Mouse (Mus musculus) heart, embryonic 13.5 days (tissue): ENCODE data around the gene Tpx2. TPM values are rescaled to one million over a fixed set of nuclear protein-coding genes. Genes with fewer than 3 reads are reported as not detected.

ENCODE experiments used
- ATAC-seq: fragments of 200-750 bp; cut with Nextera tagmentation; 2 replicates; pipeline ENCODE4 v1.8.0; 2017; ENCODE audit warnings: moderate TSS enrichment; ENCODE audit not compliant: insufficient number of reproducible peaks, low FRiP score, low TSS enrichment; ENCODE audit errors: extremely low read depth
- H3K27ac ChIP-seq: fragments of 300-500 bp; sonication (generic); replicated peaks from 2 replicates; pipeline ENCODE4 v1.5.1; 2015; ENCODE audit warnings: moderate library complexity, mild to moderate bottlenecking, inconsistent platforms
- H3K27me3 ChIP-seq: fragments of 300-500 bp; sonication (generic); replicated peaks from 2 replicates; pipeline ENCODE4 v1.6.1; 2015; ENCODE audit warnings: mild to moderate bottlenecking, inconsistent platforms
- H3K36me3 ChIP-seq: fragments of 300-500 bp; sonication (generic); 2 replicates; pipeline ENCODE4 v1.6.1; 2015; ENCODE audit warnings: mild to moderate bottlenecking, inconsistent platforms
- H3K4me1 ChIP-seq: fragments of 300-500 bp; sonication (generic); 2 replicates; pipeline ENCODE4 v1.6.1; 2015; ENCODE audit warnings: inconsistent platforms
- H3K4me2 ChIP-seq: fragments of 300-500 bp; sonication (generic); 2 replicates; pipeline ENCODE4 v1.6.1; 2015; ENCODE audit warnings: inconsistent platforms, mild to moderate bottlenecking, moderate library complexity
- H3K4me3 ChIP-seq: fragments of 300-500 bp; sonication (generic); 2 replicates; pipeline ENCODE4 v1.5.1; 2015; ENCODE audit warnings: moderate library complexity, mild to moderate bottlenecking, inconsistent platforms
- H3K9ac ChIP-seq: fragments of 300-500 bp; sonication (generic); 2 replicates; pipeline ENCODE4 v1.6.1; 2015; ENCODE audit warnings: inconsistent platforms, mild to moderate bottlenecking, moderate library complexity
- H3K9me3 ChIP-seq: fragments of 300-500 bp; sonication (generic); 2 replicates; pipeline ENCODE4 v1.6.1; 2016; ENCODE audit warnings: inconsistent platforms
- WGBS: fragments of 180-500 bp; shearing (Covaris S2); methylation state at CpG from one replicate; pipeline ENCODE4 v1.1.7; 2015; ENCODE audit warnings: mixed read lengths; 5-methylcytosine and 5-hydroxymethylcytosine counted together
- polyA plus RNA-seq: library from polyadenylated mRNA; unstranded; fragments of >200 nt; fragmentation: Nextera tagmentation; extraction: Ambion mirVana; gene quantifications from 2 replicates; pipeline ENCODE4 v1.2.1, GENCODE M21; 2015

The Tpx2 gene
- polyA plus RNA-seq, 1 experiment from 2014 or later, result 55.5 TPM

GRCm38 (mm10) chr2:152811336-152812165, 36.2 kb upstream of the Tpx2 start:
- H3K4me2 ChIP-seq, result peak overlapping the region; percentile 10
- H3K9ac ChIP-seq, result peak overlapping the region; percentile 47
- peak; percentile 78 for ATAC-seq
- peak overlapping the region; percentile 61 for H3K27ac ChIP-seq
- H3K9me3 ChIP-seq, result no peaks in the 10 kb centered on the region
- 46% methylated on average over 3 of the region's 3 CpGs for whole genome bisulfite sequencing
- H3K4me3 ChIP-seq, result no peak overlapping the region
- no peaks in the 10 kb centered on the region; the same call in 1 of the 2 replicates for H3K36me3 ChIP-seq
- no peaks in the 10 kb centered on the region for H3K27me3 ChIP-seq
- H3K4me1 ChIP-seq, result peaks cover 80% of the 10 kb centered on the region

GRCm38 (mm10) chr2:152813232-152813631, 34.5 kb upstream of the Tpx2 start:
- no peak for ATAC-seq
- 84% methylated on average over 1 of the region's 1 CpGs for WGBS
- Histone ChIP-seq H3K9me3 (no peaks in the 10 kb centered on the region), H3K9ac (no peak overlapping the region), H3K27me3 (no peaks in the 10 kb centered on the region), H3K36me3 (no peaks in the 10 kb centered on the region; the same call in 1 of the 2 replicates), H3K4me2 (peak overlapping the region; percentile 21; the same call in 1 of the 2 replicates), H3K4me3 (no peak overlapping the region), H3K27ac (peak overlapping the region; percentile 69; the same call in 1 of the 2 replicates), H3K4me1 (peaks cover 89% of the 10 kb centered on the region)

GRCm38 (mm10) chr2:152814213-152814874, 33.4 kb upstream of the Tpx2 start:
- H3K4me2 ChIP-seq, result peak overlapping the region; percentile 21; the same call in 1 of the 2 replicates
- 50% methylated on average over 6 of the region's 6 CpGs for WGBS
- ATAC-seq, result no peak; the same call in 1 of the 2 replicates
- H3K9me3 ChIP-seq, result no peaks in the 10 kb centered on the region
- no peak overlapping the region; the same call in 1 of the 2 replicates for H3K9ac ChIP-seq
- H3K4me3 ChIP-seq, result no peak overlapping the region
- H3K27me3 ChIP-seq, result no peaks in the 10 kb centered on the region
- peaks cover 93% of the 10 kb centered on the region for H3K4me1 ChIP-seq
- H3K36me3 ChIP-seq, result peaks cover 8% of the 10 kb centered on the region
- H3K27ac ChIP-seq, result peak overlapping the region; percentile 69

GRCm38 (mm10) chr2:152815879-152816656, 31.7 kb upstream of the Tpx2 start:
- H3K4me3 ChIP-seq, result no peak overlapping the region
- H3K27ac ChIP-seq, result peak overlapping the region; percentile 86
- no peaks in the 10 kb centered on the region for H3K27me3 ChIP-seq
- H3K9ac ChIP-seq, result peak overlapping the region; percentile 38; the same call in 1 of the 2 replicates
- peak overlapping the region; percentile 51 for H3K4me2 ChIP-seq
- peaks cover 12% of the 10 kb centered on the region for H3K36me3 ChIP-seq
- ATAC-seq, result no peak
- peaks cover 94% of the 10 kb centered on the region for H3K4me1 ChIP-seq
- no peaks in the 10 kb centered on the region for H3K9me3 ChIP-seq
- 64% methylated on average over 7 of the region's 7 CpGs for WGBS

- Histone ChIP-seq H3K36me3 (peaks cover 12% of the 10 kb centered on the region), H3K27ac (peak overlapping the region; percentile 86), H3K9ac (peak overlapping the region; percentile 38; the same call in 1 of the 2 replicates), H3K4me1 (peaks cover 94% of the 10 kb centered on the region), H3K4me3 (no peak overlapping the region), H3K27me3 (no peaks in the 10 kb centered on the region), H3K4me2 (peak overlapping the region; percentile 51), H3K9me3 (no peaks in the 10 kb centered on the region)
- 75% methylated on average over 3 of the region's 3 CpGs for WGBS
- ATAC-seq, result no peak
These were observed 31.0 kb upstream of the Tpx2 start for GRCm38 (mm10) chr2:152816657-152817348.

- no peaks in the 10 kb centered on the region for H3K27me3 ChIP-seq
- peak overlapping the region; percentile 86 for H3K27ac ChIP-seq
- WGBS, result 10% methylated on average over 6 of the region's 6 CpGs
- ATAC-seq, result peak; percentile 39; the same call in 1 of the 2 replicates
- peaks cover 96% of the 10 kb centered on the region for H3K4me1 ChIP-seq
- H3K9me3 ChIP-seq, result no peaks in the 10 kb centered on the region
- peak overlapping the region; percentile 17 for H3K4me3 ChIP-seq
- peaks cover 12% of the 10 kb centered on the region for H3K36me3 ChIP-seq
- peak overlapping the region; percentile 55 for H3K9ac ChIP-seq
- H3K4me2 ChIP-seq, result peak overlapping the region; percentile 51
These were observed 30.0 kb upstream of the Tpx2 start for GRCm38 (mm10) chr2:152817596-152818291.

- peaks cover 12% of the 10 kb centered on the region for H3K36me3 ChIP-seq
- no peak overlapping the region; the same call in 1 of the 2 replicates for H3K4me3 ChIP-seq
- H3K27ac ChIP-seq, result peak overlapping the region; percentile 86
- peaks cover 94% of the 10 kb centered on the region for H3K4me1 ChIP-seq
- H3K27me3 ChIP-seq, result no peaks in the 10 kb centered on the region
- peak overlapping the region; percentile 55 for H3K9ac ChIP-seq
- WGBS, result 87% methylated on average over 5 of the region's 5 CpGs
- ATAC-seq, result no peak
- peak overlapping the region; percentile 51 for H3K4me2 ChIP-seq
- no peaks in the 10 kb centered on the region for H3K9me3 ChIP-seq
These were observed 29.1 kb upstream of the Tpx2 start for GRCm38 (mm10) chr2:152818679-152819078.

- Histone ChIP-seq H3K4me3 (no peak overlapping the region), H3K9me3 (no peaks in the 10 kb centered on the region), H3K9ac (peak overlapping the region; percentile 66; the same call in 1 of the 2 replicates), H3K27ac (peak overlapping the region; percentile 86), H3K4me2 (peak overlapping the region; percentile 51), H3K36me3 (peaks cover 15% of the 10 kb centered on the region), H3K4me1 (peaks cover 93% of the 10 kb centered on the region), H3K27me3 (no peaks in the 10 kb centered on the region)
- ATAC-seq, result no peak
- 95% methylated on average over 3 of the region's 3 CpGs for WGBS
These were observed 28.6 kb upstream of the Tpx2 start for GRCm38 (mm10) chr2:152819097-152819624.

GRCm38 (mm10) chr2:152819926-152820325, 27.8 kb upstream of the Tpx2 start:
- no peaks in the 10 kb centered on the region for H3K9me3 ChIP-seq
- H3K4me1 ChIP-seq, result peaks cover 94% of the 10 kb centered on the region
- H3K27ac ChIP-seq, result peak overlapping the region; percentile 86
- WGBS, result 44% methylated on average over 4 of the region's 4 CpGs
- H3K4me2 ChIP-seq, result peak overlapping the region; percentile 51
- peaks cover 15% of the 10 kb centered on the region for H3K36me3 ChIP-seq
- no peak for ATAC-seq
- no peak overlapping the region for H3K4me3 ChIP-seq
- H3K27me3 ChIP-seq, result no peaks in the 10 kb centered on the region
- peak overlapping the region; percentile 66 for H3K9ac ChIP-seq

- Histone ChIP-seq H3K27ac (peak overlapping the region; percentile 86), H3K4me3 (no peak overlapping the region), H3K4me1 (peaks cover 94% of the 10 kb centered on the region), H3K4me2 (peak overlapping the region; percentile 51), H3K27me3 (no peaks in the 10 kb centered on the region), H3K9ac (peak overlapping the region; percentile 66), H3K36me3 (peaks cover 15% of the 10 kb centered on the region), H3K9me3 (no peaks in the 10 kb centered on the region)
- WGBS, result 28% methylated on average over 2 of the region's 2 CpGs
- no peak for ATAC-seq
These were observed 27.4 kb upstream of the Tpx2 start for GRCm38 (mm10) chr2:152820369-152820768.
